Mouse (Mus musculus) olfactory bulb, adult 2 months (tissue): ENCODE measurements around the gene Dcaf11.

Experiments
- CTCF ChIP-seq: fragments of 200-500 bp; IDR thresholded peaks from 2 replicates; pipeline ENCODE4 v1.5.1; 2012; ENCODE audit warnings: low read depth, mild to moderate bottlenecking, low read length, moderate library complexity; ENCODE audit not compliant: insufficient read depth
- POLR2A ChIP-seq: fragments of 200-500 bp; IDR thresholded peaks from 2 replicates; pipeline ENCODE4 v1.6.1; 2012; ENCODE audit warnings: mild to moderate bottlenecking, low read depth, low read length, moderate library complexity; ENCODE audit not compliant: insufficient read depth

GRCm38 (mm10) chr14:55567496-55567895 lies 7.7 kb downstream of the Dcaf11 start:
- TF ChIP-seq CTCF (no peak), POLR2A (no peak)
